8 mouse cellular contexts compared by ENCODE assay signal in the genomic region with DNA sequence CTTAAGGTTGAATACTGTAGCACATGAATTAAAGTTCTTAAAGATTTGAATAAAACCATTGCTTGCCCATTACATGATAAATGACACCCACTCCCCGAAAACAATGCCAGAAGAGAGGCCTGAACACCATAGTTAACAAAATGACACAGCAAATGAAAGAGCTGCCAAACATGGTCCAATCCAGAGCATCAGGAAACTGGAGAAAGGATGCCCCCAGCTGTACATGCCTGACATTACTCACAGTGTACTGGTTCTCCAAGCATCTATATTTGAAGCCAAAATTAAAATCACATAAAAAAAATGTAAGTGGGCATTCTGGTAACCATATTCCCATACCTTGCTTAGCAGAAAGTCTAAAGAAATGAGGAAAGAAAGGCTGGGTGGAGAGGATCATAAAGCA. TPM values are rescaled to one million over a fixed set of nuclear protein-coding genes. Genes with fewer than 3 reads are reported as not detected.
A peak's percentile ranks its signal among the peaks of the same experiment; 100 is the strongest.
DNase-seq lines count a peak whose midpoint lies in the region; ATAC-seq and TF ChIP-seq lines count a peak whose summit lies in the region.

No protein-coding gene starts in this region.

- no peaks in the 10 kb centered on the region for H3K27me3 ChIP-seq in intestine, postnatal 0 days (replicated peaks; ENCODE audit: control insufficient read depth, insufficient read depth, low read length)
- H3K27me3 ChIP-seq in intestine, embryonic 16.5 days (replicated peaks; ENCODE audit: control insufficient read depth, insufficient read depth, low read length): no peaks in the 10 kb centered on the region

- H3K27ac ChIP-seq in intestine, postnatal 0 days (ENCODE audit: low read depth, low read length): no peak overlapping the region
- no peak overlapping the region for H3K27ac ChIP-seq in intestine, embryonic 16.5 days (ENCODE audit: low read length)

- DNase-seq in ES-CJ7 (ENCODE audit: low read depth, low spot score): peak; percentile 30
- DNase-seq in brain, embryonic 18.5 days (ENCODE audit: low read depth, low spot score): peak; percentile 3
- peak; percentile 35 to 46 for DNase-seq in kidney, postnatal 4 days
- DNase-seq in spleen, postnatal 10 days (ENCODE audit: low spot score in 2 of 2): no peak
- DNase-seq in thymus, postnatal 4 days: no peak
- no peak for DNase-seq in adrenal gland, postnatal 14 days

- TF ChIP-seq CTCF in intestine, postnatal 0 days (IDR thresholded peaks at IDR 0.05; ENCODE audit: low read depth): peak; percentile 64

- H3K9ac ChIP-seq in intestine, postnatal 0 days (ENCODE audit: low read depth, low read length): no peak overlapping the region
- no peak overlapping the region for H3K9ac ChIP-seq in intestine, embryonic 16.5 days (ENCODE audit: low read depth, low read length)

- no peaks in the 10 kb centered on the region for H3K36me3 ChIP-seq in intestine, postnatal 0 days (ENCODE audit: control insufficient read depth, insufficient read depth)
- no peaks in the 10 kb centered on the region for H3K36me3 ChIP-seq in intestine, embryonic 16.5 days (ENCODE audit: control insufficient read depth, insufficient read depth, low read length)

- 58% methylated on average over 1 of the region's 1 CpGs for WGBS in intestine, postnatal 0 days
- WGBS in intestine, embryonic 16.5 days: 57% methylated on average over 1 of the region's 1 CpGs

- H3K4me3 ChIP-seq in intestine, postnatal 0 days (ENCODE audit: low read depth, low read length): no peak overlapping the region
- no peak overlapping the region for H3K4me3 ChIP-seq in intestine, embryonic 16.5 days (ENCODE audit: low read length)

- no peaks in the 10 kb centered on the region for H3K4me1 ChIP-seq in intestine, postnatal 0 days (replicated peaks; ENCODE audit: control insufficient read depth, insufficient read depth, low read length)
- H3K4me1 ChIP-seq in intestine, embryonic 16.5 days (ENCODE audit: control insufficient read depth, insufficient read depth, low read length): no peaks in the 10 kb centered on the region

- H3K9me3 ChIP-seq in intestine, postnatal 0 days (ENCODE audit: control insufficient read depth): no peaks in the 10 kb centered on the region
- no peaks in the 10 kb centered on the region for H3K9me3 ChIP-seq in intestine, embryonic 16.5 days (ENCODE audit: control insufficient read depth, low read length)

- H3K4me2 ChIP-seq in intestine, postnatal 0 days (replicated peaks; ENCODE audit: low read depth): no peak overlapping the region
- no peak overlapping the region for H3K4me2 ChIP-seq in intestine, embryonic 16.5 days (ENCODE audit: low read depth, low read length)

- ATAC-seq in intestine, postnatal 0 days: no peak
- no peak for ATAC-seq in intestine, embryonic 16.5 days

RNA-seq across cellular contexts. Expression of a gene that starts 38.6 kb away (rescaled TPM):
- polyA plus RNA-seq in intestine, postnatal 0 days (2015; fragmentation: Nextera tagmentation; extraction: Ambion mirVana): 30.5 and 31.9 TPM in 2 replicates
- 29.5 and 30.2 TPM in 2 replicates for polyA plus RNA-seq in intestine, embryonic 16.5 days (2015; fragmentation: Nextera tagmentation; extraction: Ambion mirVana)
- total RNA-seq in adrenal gland, postnatal 14 days (2021): 144 and 152 TPM in 2 replicates

Comparison
In these comparisons a context has a peak if more than half of its experiments do, and no peak if none do; other contexts are left out.
1. DNase-seq: peak in ES-CJ7 (single experiment), brain, embryonic 18.5 days (single experiment) and kidney, postnatal 4 days (2 of 2); none in spleen, postnatal 10 days (0 of 2), thymus, postnatal 4 days (single experiment) and adrenal gland, postnatal 14 days (single experiment).